Mouse (Mus musculus): ENCODE data around the gene Naa30.
"Not testable (repeated sequence)": the region's sequence is repeated elsewhere in the genome, so short reads cannot be mapped to it uniquely, and the experiment has no call there.

Gene Naa30

GRCm38 (mm10) chr14:49171867-49172581 lies at the start of gene Naa30:
Gene Naa30, plus strand, starts transcription at chr14:49172226.
- peak; percentile 100 for DNase-seq

GRCm38 (mm10) chr14:49127162-49127779 lies 44.8 kb upstream of the Naa30 start:
- peak; percentile 65 for DNase-seq

GRCm38 (mm10) chr14:49128544-49129263 lies 43.3 kb upstream of the Naa30 start:
- peak; percentile 16 for DNase-seq

- DNase-seq, result peak; percentile 51
Observed at GRCm38 (mm10) chr14:49132391-49132790, 39.6 kb upstream of the Naa30 start.

GRCm38 (mm10) chr14:49138171-49138570 lies 33.9 kb upstream of the Naa30 start:
- DNase-seq, result peak; percentile 43

DNA sequence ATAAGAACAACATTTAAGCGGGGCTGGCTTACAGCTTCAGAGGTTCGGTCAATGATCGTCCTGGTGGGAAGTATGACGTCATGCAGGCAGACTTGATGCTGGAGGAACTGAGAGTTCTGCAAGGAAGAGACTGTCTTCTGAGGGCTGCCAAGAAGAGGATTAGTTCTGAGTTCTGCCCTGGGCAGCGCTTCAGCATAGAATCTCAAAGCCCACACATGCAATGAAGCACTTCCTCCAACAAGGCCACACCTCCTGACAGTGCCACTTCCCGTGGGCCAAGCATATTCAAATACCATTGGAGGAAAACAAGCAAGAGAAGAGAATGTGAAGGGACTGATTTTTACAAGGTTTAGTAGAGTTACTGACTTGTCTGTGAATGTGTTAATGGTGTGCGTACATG lies 31.3 kb upstream of the Naa30 start:
- DNase-seq, result peak; percentile 79

DNA sequence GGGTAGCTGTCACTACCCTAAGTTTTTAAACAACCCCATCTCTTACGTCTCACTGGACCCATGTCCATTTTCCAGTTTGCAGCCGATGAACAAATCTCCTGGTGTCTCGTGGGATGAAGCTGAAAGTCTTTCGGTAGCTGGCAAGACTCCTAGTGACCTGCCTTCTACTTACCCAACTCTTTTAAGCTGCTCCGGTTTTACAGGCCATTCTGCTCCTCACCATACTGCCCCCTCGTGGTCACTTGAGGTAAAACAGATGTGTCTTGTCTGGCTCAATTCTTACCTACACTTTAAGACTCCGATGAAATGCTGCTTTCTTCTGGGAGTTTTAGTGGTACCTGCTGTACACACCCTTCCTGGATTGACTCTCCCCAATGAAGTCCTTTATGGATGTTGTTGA lies 18.2 kb upstream of the Naa30 start:
- DNase-seq, result no peak

DNA sequence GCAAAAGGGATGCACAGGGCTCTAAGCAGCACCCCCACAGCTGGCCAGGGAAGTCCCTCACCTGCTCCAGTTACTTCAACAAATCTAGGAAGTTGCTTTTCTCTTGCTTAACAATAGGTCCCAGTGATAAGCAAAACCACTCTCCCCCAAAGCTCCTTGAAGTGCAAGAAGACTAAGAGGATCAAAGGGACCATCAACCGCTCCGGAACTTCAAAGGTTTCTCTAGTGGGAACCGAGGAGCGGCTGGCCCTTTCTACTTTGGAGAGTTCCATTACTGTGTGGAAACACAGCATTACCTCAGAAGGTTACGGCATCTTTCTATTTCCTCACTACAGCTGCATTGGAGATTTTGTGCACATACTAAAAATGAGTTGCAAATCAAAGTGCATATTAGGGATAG lies 16.5 kb upstream of the Naa30 start:
- DNase-seq, result no peak

DNA sequence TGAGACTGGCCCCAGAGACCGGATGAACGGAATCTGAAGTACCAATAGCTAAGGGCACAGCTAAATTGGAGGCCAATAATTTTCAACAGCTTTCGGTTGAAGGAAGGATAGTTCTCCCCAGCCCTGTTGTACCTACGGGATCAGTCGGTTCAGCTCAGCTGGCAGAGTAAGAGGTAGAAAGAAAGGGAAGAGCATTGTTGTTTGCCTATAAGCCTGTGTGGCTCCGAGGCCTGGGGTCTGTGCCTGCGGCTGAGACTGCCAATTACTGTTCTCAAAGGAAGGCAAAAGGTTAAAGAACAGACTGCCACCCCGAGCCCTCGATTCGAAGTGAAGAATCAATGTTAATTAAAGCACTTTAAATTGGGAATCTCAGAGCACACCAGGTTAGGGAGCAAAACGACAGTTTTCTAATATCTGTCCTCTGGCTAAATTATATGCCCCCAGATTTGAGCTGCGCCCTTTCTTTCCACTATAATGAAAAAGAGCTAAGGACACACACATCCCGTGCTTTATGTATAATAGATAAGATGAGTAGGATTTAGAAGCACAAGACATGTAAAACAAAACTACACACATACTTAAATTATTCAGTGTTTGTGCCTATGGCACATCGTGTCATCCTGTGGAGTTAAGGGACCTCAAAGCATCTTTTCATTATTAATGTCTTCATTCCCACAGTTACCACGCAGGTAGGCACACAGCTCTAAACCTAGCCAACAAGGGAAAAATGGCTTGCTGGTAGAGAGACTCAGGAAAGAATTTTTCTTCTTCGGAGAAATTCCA lies 13.7 kb upstream of the Naa30 start:
- peak; percentile 10 for DNase-seq

DNA sequence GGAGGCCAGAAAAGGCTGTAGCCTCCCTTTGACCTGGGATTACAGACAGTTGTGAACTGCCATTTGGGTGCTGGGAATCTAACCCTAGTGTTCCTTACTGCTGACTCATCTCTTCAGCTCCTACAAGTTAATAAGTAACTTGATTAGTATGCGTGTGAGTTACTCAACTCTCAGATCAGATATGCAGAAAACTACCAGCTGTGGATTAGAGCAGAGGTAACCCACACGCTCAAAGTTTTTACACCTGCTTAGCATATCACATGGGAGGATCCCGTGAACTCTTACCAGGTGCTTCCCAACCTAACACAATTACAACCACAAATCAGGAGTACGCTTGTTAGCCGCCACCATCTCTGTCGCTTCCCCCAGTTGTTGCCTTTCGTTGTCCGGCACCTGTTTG lies 740 bp upstream of the Naa30 start:
- no peak for DNase-seq

DNA sequence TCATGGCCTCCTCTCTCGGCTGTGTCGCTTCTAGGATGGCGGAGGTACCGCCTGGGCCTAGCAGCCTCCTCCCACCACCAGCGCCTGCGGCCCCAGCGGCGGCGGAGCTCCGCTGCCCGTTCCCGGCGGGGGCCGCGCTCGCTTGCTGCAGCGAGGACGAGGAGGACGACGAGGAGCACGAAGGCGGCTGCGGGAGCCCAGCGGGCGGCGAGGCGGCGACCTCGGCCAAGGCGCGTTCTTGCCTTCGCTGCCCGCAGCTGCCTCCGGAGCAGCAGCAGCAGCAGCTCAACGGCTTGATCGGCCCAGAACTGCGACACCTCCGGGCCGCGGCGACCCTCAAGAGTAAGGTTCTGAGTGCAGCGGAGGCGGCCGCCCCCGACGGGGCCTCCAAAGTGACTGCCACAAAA lies 559 bp downstream of the Naa30 start:
- no peak for DNase-seq

DNA sequence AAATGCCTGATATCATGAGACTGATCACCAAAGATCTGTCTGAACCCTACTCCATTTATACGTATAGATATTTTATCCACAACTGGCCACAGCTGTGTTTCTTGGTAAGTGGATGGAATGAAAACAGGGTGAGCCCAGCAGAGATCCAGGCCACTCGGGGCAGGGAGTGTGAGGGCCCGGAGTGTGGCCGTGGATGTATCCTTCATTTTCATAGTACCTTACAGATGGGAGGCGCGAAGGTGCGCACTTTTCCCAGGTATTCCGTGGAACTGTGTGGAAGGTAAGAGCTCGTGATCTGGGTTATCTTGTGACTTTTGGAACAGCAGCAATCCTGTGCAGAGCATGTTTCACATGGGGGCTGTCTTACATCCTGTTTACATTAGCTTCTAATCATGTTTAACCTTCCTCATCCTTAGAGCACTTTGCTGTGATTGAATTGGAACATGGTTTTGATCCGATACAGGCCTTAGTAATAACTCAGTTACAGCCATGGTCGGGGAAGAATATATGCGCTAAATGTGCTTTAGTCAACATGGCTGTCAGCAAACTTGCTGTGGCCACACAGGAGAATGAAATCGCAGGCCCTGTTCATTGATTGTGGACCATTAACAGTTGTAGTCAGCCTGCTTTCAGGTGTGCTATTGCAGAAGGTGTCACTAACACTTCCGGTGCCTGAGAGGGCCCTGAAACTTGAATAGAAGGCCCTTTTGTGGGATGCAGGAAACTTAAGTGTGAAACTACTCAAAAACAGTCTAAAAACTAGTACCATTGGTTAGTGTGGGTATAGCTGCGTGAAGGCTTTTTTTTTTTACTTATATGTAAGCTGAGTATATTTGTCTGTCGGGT lies 1.5 kb downstream of the Naa30 start:
- peak; percentile 89 for DNase-seq

- no peak for DNase-seq
Observed at GRCm38 (mm10) chr14:49179736-49180135, 7.7 kb downstream of the Naa30 start.

DNA sequence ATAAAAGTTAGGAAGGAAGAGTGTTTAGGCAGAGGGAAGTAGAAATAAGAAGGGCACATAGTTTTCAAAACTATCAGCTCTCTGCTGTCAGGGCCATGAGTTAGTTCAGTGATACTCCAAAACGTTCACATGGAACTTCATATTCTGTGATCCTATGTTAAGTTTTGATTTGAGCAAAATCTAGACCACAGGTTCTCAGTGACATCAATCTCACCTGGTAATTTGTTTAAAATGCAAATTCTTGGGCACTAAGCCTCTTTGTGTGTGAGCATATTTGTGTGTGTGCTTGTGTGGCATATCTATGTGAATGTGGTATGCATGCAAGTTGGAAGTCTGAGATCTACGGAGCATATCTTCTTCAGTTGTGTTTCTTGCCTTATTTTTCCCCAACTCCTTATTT lies 14.2 kb downstream of the Naa30 start:
- DNase-seq, result no peak

DNA sequence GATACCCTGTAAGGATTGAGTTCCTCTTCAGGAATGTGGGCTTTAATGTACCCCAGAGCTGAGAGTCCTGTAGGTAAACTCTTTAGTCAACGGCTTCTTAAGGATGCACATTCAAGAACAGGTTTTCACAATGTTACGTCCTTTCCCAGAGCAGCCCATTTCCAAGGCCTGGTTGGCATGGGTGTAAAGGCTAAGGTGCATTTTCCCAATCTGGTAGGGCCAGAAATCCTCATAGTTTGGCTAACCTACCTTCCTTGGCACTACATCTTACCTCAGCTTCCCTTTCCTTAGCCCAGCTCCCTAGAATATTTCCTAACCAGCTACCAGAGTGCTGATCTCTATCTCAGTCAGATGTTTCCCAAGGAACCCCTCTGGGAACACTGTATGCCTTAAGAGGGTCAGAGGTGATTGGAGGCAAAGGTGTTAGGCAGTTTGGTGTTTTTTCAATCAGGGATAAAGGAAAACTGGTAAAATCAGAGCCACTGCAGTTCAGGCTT lies 25.1 kb downstream of the Naa30 start:
- DNase-seq, result no peak

GRCm38 (mm10) chr14:49201073-49201778 lies 29.2 kb downstream of the Naa30 start:
- DNase-seq, result no peak

GRCm38 (mm10) chr14:49210215-49210614 lies 38.2 kb downstream of the Naa30 start:
- DNase-seq, result not testable (repeated sequence)

GRCm38 (mm10) chr14:49218677-49219076 lies 46.7 kb downstream of the Naa30 start:
- DNase-seq, result no peak

GRCm38 (mm10) chr14:49219466-49220022 lies 47.5 kb downstream of the Naa30 start:
- peak; percentile 66 for DNase-seq

DNA sequence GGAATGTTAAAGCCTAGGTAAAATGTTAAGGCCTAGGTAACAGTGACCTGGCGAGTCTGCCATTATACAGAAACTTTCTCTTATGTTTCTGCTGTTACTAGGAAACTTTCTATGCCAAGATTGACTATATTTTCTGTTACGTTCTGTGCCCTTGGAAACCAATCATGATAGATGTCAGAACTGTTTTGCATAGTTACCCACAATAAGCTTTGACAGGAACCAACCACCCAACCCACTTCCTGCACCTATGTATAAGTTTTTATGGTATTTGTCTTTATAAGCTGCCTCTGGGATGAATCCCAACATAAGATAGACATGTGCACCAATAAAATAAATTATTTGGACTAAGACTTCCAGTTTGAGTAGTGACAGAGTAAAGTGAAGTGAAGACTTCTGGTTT lies 49.7 kb downstream of the Naa30 start:
- DNase-seq, result peak; percentile 16

DNA sequence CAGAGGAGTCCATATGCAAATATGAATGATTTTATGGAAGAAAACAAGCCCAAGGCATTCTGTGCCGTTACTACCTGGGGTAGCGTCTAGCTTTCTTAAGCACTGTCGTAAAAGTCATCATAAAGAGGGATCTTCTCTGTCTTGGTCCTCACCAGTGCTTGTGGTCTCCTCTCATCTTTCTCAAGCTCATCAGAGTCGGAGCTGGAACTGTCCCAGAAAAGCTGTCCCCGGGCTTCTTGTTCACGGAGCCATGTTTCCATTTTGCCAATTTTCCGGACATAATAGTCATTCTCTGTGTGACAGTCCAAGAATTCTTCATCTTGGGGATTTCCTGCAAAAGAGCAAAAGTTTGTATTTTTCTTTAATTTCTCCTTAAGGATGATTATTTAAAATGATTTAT lies 54.4 kb downstream of the Naa30 start:
- peak; percentile 59 for DNase-seq
